Mouse (Mus musculus) T-helper 1 cell (primary cell): ENCODE results near the gene Eci3.

Experiments
- in situ Hi-C: fragments of 300-600 bp; cut with MboI, MseI; formaldehyde crosslinking; loops from one replicate; pipeline ENCODE4 v1.15.1; 2025; ENCODE audit warnings: high pct_unique_total_duplicates

Eci3 gene

DNA sequence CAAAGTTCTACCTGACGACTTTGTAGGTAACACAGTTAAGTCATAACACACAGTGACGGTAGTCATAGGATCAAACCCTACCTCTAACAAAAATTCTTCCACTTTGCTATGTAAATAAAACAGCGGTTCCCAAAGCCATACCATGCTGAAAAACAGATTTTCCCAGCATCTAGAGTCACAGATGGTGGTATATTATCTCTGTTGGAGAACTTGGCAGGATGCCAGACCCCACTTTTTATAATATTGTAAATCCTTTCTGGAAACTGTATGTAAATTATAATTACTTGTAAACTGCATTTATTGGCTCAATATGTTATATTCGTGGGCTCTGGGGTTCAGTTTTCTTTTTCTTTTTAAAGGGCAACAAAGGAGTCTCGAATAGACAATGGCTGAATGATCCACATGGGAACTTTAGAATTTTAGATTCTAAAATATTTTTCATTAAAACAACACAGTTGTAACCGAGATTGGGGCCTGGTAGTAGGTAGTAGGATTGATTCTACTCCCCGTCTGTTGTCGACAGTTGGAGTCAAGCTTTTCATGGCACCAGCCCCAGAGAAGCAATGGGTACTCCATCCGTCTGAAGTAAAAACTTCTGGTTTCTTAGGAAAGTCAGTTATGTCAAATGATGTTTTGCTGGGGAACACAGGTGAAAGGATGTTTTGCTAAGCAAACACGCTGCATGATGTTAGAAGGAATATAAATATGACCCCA is 28.5 kb downstream of the Eci3 start:
- in situ Hi-C loops: no loop called here

GRCm38 (mm10) chr13:34924210-34924609 is 39.4 kb downstream of the Eci3 start, which contains the start of the genes Fam217a and 4933417A18Rik:
TSS of gene Fam217a (minus strand) at chr13:34924310.
TSS of gene 4933417A18Rik (plus strand) at chr13:34924409.
- in situ Hi-C loops: no loop called here

GRCm38 (mm10) chr13:34916520-34917167 is 47.0 kb downstream of the Eci3 start:
- in situ Hi-C loops: no loop called here

GRCm38 (mm10) chr13:34914614-34915013 is 49.0 kb downstream of the Eci3 start:
- in situ Hi-C loops: no loop called here
